Comparison of ENCODE assay signal across 10 mouse cellular contexts in genomic region chr7:101620373-101620772, GRCm38 (mm10). TPM values are rescaled to one million over a fixed set of nuclear protein-coding genes. Genes with fewer than 3 reads are reported as not detected.
A peak's percentile ranks its signal among the peaks of the same experiment; 100 is the strongest.
DNase-seq lines count a peak whose midpoint lies in the region; ATAC-seq lines count a peak whose summit lies in the region.
"Had no signal": no experiment of that assay in that cellular context is flagged by ENCODE, and none has a peak within 500 bp of the region (broad histone marks: within the 10 kb centered on the region; RNA-seq: fewer than 3 reads in every experiment).

No protein-coding gene starts in this region.

- no peaks in the 10 kb centered on the region for H3K9me3 ChIP-seq in heart, embryonic 12.5 days (replicated peaks)
- H3K9me3 ChIP-seq: embryonic facial prominence, embryonic 13.5 days; midbrain, embryonic 12.5 days had no signal

- no peak overlapping the region for H3K4me3 ChIP-seq in heart, embryonic 12.5 days
- H3K4me3 ChIP-seq: embryonic facial prominence, embryonic 13.5 days; midbrain, embryonic 12.5 days had no signal

- H3K9ac ChIP-seq in heart, embryonic 12.5 days: no peak overlapping the region
- H3K9ac ChIP-seq: embryonic facial prominence, embryonic 13.5 days; midbrain, embryonic 12.5 days had no signal

- H3K4me1 ChIP-seq in heart, embryonic 12.5 days (replicated peaks): peaks cover 6% of the 10 kb centered on the region

- no peak for ATAC-seq in heart, embryonic 12.5 days (ENCODE audit: insufficient number of reproducible peaks, low FRiP score)

- H3K27me3 ChIP-seq in heart, embryonic 12.5 days (replicated peaks): 0 out of 2 replicates have a peak, but pooled peaks cover 4% of the 10 kb centered on the region
- H3K27me3 ChIP-seq: midbrain, embryonic 12.5 days had no signal

- WGBS in heart, embryonic 12.5 days: 26% methylated on average over 4 of the region's 4 CpGs
- 8% methylated on average over 4 of the region's 4 CpGs for WGBS in large intestine, adult 2 months

- H3K4me2 ChIP-seq in heart, embryonic 12.5 days: no peak overlapping the region
- H3K4me2 ChIP-seq: embryonic facial prominence, embryonic 13.5 days; midbrain, embryonic 12.5 days had no signal

- DNase-seq in heart, adult 18-20 months: peak; percentile 21 to 48
- peak; percentile 44 to 48 for DNase-seq in B cell, adult 2 months
- peak; percentile 40 for DNase-seq in adrenal gland, adult 18-20 months (ENCODE audit: low spot score in 2 of 2)
- DNase-seq in embryo, embryonic 11 days: peak; percentile 70
- peak; percentile 55 for DNase-seq in large intestine, adult 2 months (ENCODE audit: low read depth, low spot score)
- peak; percentile 41 for DNase-seq in lung, postnatal 10 days
- DNase-seq in telencephalon, adult 2 months (ENCODE audit: low read depth, low spot score): peak; percentile 42

- no peaks in the 10 kb centered on the region for H3K36me3 ChIP-seq in heart, embryonic 12.5 days
- H3K36me3 ChIP-seq: embryonic facial prominence, embryonic 13.5 days; midbrain, embryonic 12.5 days had no signal

- no peak overlapping the region for H3K27ac ChIP-seq in heart, embryonic 12.5 days (ENCODE audit: poor library complexity, severe bottlenecking)
- H3K27ac ChIP-seq: embryonic facial prominence, embryonic 13.5 days; midbrain, embryonic 12.5 days had no signal

RNA-seq across cellular contexts. Expression of gene Art2b, which starts 35.0 kb away (rescaled TPM):
- under 1 TPM in 1 of 2 experiments, not detected in 1; 0.15 TPM for total RNA-seq in heart, adult 18-20 months (2021)
- polyA plus RNA-seq in heart, embryonic 12.5 days (2016; fragmentation: Nextera tagmentation; extraction: Ambion mirVana): not detected in 2 replicates
- total RNA-seq in adrenal gland, adult 18-20 months (2021): under 1 TPM in 1 of 2 experiments, not detected in 1; 0.19 TPM
- 2.7 and 3.1 TPM in 2 replicates for polyA plus RNA-seq in large intestine, adult 2 months (2012; rRNA removed)
- polyA plus RNA-seq: embryonic facial prominence, embryonic 13.5 days; midbrain, embryonic 12.5 days had no signal

RNA-seq across cellular contexts. Expression of gene Clpb, which starts 43.1 kb away (rescaled TPM):
- 10 to 100 TPM; 76.3 to 88.0 TPM for total RNA-seq in heart, adult 18-20 months (2021)
- 44.8 and 47.8 TPM in 2 replicates for polyA plus RNA-seq in heart, embryonic 12.5 days (2016; fragmentation: Nextera tagmentation; extraction: Ambion mirVana)
- total RNA-seq in adrenal gland, adult 18-20 months (2021): 100 to 1,000 TPM in 1 of 2 experiments, 10 to 100 TPM in 1; 90.8 to 113 TPM
- 21.2 and 24.6 TPM in 2 replicates for polyA plus RNA-seq in large intestine, adult 2 months (2012; rRNA removed)
